Mouse (Mus musculus) ES-Bruce4 (cell line): ENCODE measurements at regions not wholly inside any gene's neighbourhood (a gene's known extent, or its start where the extent isn't known, plus 50 kb on each side); places are given as distances from the start of the nearest gene placed in this dataset.

Source experiments
- H3K27ac ChIP-seq: 2 replicates; pipeline ENCODE4 v1.5.1; 2012; ENCODE audit warnings: low read length, inconsistent platforms; ENCODE audit not compliant: insufficient read depth
- H3K27me3 ChIP-seq: 2 replicates; pipeline ENCODE4 v1.6.1; 2012; ENCODE audit warnings: mild to moderate bottlenecking, low read length, inconsistent platforms; ENCODE audit not compliant: control insufficient read depth, poor library complexity, insufficient read depth, severe bottlenecking
- H3K36me3 ChIP-seq: 2 replicates; pipeline ENCODE4 v1.6.1; 2012; ENCODE audit warnings: inconsistent platforms, mild to moderate bottlenecking, low read length, moderate library complexity; ENCODE audit not compliant: control insufficient read depth, poor library complexity, insufficient read depth, severe bottlenecking
- H3K4me1 ChIP-seq: one replicate; pipeline ENCODE4 v1.8.1; 2011; ENCODE audit warnings: low read length; ENCODE audit not compliant: control insufficient read depth, insufficient read depth
- H3K4me3 ChIP-seq: 2 replicates; pipeline ENCODE4 v1.5.1; 2011; ENCODE audit warnings: low read depth, mild to moderate bottlenecking, low read length
- H3K9ac ChIP-seq: 2 replicates; pipeline ENCODE4 v1.6.1; 2012; ENCODE audit warnings: low read depth, mild to moderate bottlenecking, inconsistent platforms; ENCODE audit not compliant: poor library complexity, severe bottlenecking
- H3K9me3 ChIP-seq: replicated peaks from 2 replicates; pipeline ENCODE4 v1.6.1; 2012; ENCODE audit warnings: mild to moderate bottlenecking, low read length, inconsistent platforms; ENCODE audit not compliant: control insufficient read depth, poor library complexity, insufficient read depth, severe bottlenecking
- CTCF ChIP-seq: IDR thresholded peaks from one replicate; pipeline ENCODE4 v1.8.1; 2011; ENCODE audit warnings: low read depth, low read length
- EP300 ChIP-seq: IDR thresholded peaks from 2 replicates; pipeline ENCODE4 v1.6.1; 2011; ENCODE audit warnings: low read depth, low read length; ENCODE audit not compliant: insufficient read depth
- POLR2A ChIP-seq: IDR thresholded peaks from one replicate; pipeline ENCODE4 v1.8.1; 2011; ENCODE audit warnings: low read length; ENCODE audit not compliant: insufficient read depth

- Histone ChIP-seq H3K4me1 (no peaks in the 10 kb centered on the region), H3K27ac (no peak overlapping the region), H3K27me3 (no peaks in the 10 kb centered on the region), H3K9ac (no peak overlapping the region), H3K36me3 (no peaks in the 10 kb centered on the region), H3K9me3 (no peaks in the 10 kb centered on the region), H3K4me3 (no peak overlapping the region)
- TF ChIP-seq CTCF (no peak), EP300 (no peak), POLR2A (no peak)
These were observed 886.8 kb downstream of the Diaph3 start for GRCm38 (mm10) chr14:86254196-86254595.

DNA sequence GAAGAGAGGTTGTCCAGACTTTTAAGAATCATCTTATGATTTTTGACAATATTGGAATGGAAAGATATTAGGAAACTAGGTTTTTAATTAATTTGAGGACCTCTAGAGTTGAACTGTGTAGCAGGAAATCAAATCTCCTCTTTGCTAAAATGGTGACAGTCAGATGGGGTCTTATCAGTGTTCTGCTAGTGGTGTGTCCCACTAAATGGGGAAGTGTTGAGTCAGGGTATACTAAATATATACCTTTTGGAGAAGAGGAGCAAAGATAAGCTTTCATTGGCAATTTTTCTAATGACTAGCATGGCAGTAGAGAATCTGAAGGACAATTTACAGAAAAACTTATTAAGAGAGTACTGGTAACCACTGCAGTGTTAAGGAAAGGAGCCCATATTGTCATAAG, 889.4 kb downstream of the Diaph3 start:
- H3K27ac ChIP-seq = no peak overlapping the region
- no peak overlapping the region for H3K9ac ChIP-seq
- H3K4me3 ChIP-seq = no peak overlapping the region
- no peaks in the 10 kb centered on the region for H3K4me1 ChIP-seq
- no peaks in the 10 kb centered on the region for H3K36me3 ChIP-seq
- H3K27me3 ChIP-seq = no peaks in the 10 kb centered on the region
- TF ChIP-seq CTCF (no peak), POLR2A (no peak), EP300 (no peak)
- H3K9me3 ChIP-seq = no peaks in the 10 kb centered on the region

DNA sequence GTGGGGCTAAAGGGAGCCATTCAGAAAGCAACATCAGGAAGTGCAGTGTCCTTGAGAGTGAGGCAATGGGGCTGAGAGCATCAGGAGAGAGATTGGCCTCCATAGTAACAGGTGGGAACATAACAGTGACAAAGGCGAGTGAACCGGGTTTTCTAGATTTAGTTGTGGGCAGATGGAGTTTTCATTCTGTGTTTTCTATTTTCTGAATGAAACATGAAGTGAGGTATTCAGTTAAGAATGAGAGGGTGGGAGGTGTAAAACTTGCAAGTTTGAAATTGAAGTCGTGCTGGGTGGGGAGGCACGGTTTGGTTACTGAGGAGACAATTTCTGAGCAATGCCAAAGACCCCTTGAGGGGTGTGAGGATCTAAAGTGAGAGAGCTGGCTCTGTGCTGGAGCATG, 893.3 kb downstream of the Diaph3 start:
- TF ChIP-seq EP300 (no peak), POLR2A (no peak), CTCF (no peak)
- Histone ChIP-seq H3K27me3 (no peaks in the 10 kb centered on the region), H3K9me3 (no peaks in the 10 kb centered on the region), H3K36me3 (no peaks in the 10 kb centered on the region), H3K4me3 (no peak overlapping the region), H3K27ac (no peak overlapping the region), H3K4me1 (no peaks in the 10 kb centered on the region), H3K9ac (no peak overlapping the region)

DNA sequence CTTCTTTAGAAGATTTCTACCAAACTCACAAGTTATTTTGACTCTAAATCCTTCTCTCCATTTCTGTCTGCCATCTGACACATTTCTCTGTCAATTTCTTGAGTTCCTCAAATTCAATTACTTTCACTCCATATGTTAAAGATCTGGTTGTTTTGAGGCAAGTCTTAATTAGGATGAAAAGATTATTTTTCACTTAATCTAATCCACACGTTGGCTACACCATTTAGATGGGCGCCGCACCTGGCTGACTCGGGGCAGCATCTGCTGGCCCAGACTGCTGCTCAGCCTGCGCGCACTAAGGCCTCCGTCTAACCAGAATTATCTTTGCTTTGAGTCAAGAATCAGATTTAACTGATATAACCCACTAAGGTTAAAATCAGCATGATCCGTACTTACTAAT, 894.3 kb downstream of the Diaph3 start:
- no peak overlapping the region for H3K4me3 ChIP-seq
- H3K9me3 ChIP-seq = no peaks in the 10 kb centered on the region
- no peak overlapping the region for H3K9ac ChIP-seq
- TF ChIP-seq EP300 (no peak), CTCF (no peak), POLR2A (no peak)
- no peaks in the 10 kb centered on the region for H3K4me1 ChIP-seq
- no peaks in the 10 kb centered on the region for H3K27me3 ChIP-seq
- H3K27ac ChIP-seq = no peak overlapping the region
- H3K36me3 ChIP-seq = no peaks in the 10 kb centered on the region

GRCm38 (mm10) chr14:86243662-86244061, 897.4 kb downstream of the Diaph3 start:
- Histone ChIP-seq H3K27me3 (no peaks in the 10 kb centered on the region), H3K27ac (no peak overlapping the region), H3K4me1 (no peaks in the 10 kb centered on the region), H3K36me3 (no peaks in the 10 kb centered on the region), H3K9me3 (no peaks in the 10 kb centered on the region), H3K4me3 (no peak overlapping the region), H3K9ac (no peak overlapping the region)
- TF ChIP-seq CTCF (no peak), EP300 (no peak), POLR2A (no peak)

- no peak for TF ChIP-seq POLR2A
- TF ChIP-seq EP300 = no peak
- no peak for TF ChIP-seq CTCF
- Histone ChIP-seq H3K4me3 (no peak overlapping the region), H3K9ac (no peak overlapping the region), H3K36me3 (no peaks in the 10 kb centered on the region), H3K27ac (no peak overlapping the region), H3K9me3 (no peaks in the 10 kb centered on the region), H3K4me1 (no peaks in the 10 kb centered on the region), H3K27me3 (no peaks in the 10 kb centered on the region)
These were observed 898.2 kb downstream of the Diaph3 start for GRCm38 (mm10) chr14:86242836-86243235.
